Mouse (Mus musculus) lung, postnatal 0 days (tissue): Measurements from ENCODE around the gene Cd82.

Experiments used
- CTCF ChIP-seq: IDR thresholded peaks from 2 replicates; pipeline ENCODE4 v1.5.1; 2016; ENCODE audit warnings: antibody characterized with exemption, mild to moderate bottlenecking
- EP300 ChIP-seq: IDR thresholded peaks from 2 replicates; pipeline ENCODE4 v1.6.1; 2016; ENCODE audit warnings: antibody characterized with exemption, mild to moderate bottlenecking, control low read depth

DNA sequence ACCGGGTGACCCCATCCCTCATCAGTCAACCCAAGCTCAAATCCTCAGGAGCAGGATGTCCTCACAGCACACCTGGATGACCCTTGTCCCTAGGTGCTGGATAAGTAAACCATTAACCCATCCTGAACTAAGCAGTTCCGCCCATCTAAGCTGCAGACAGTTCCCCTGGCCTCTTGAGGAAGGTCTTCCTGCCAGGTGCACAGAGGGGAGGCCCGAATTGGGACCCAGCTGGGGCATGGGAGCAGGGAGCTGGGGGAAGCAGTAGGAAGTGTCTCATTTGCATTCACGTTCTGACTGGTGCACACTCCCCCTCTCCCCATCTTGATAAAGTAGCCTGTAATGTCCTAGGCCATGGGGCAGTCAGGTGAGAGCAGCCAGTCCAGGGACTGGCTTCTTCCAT, 50.8 kb downstream of the Cd82 start:
- TF ChIP-seq EP300 (no peak), CTCF (no peak)
